Comparison of ENCODE assay signal across 8 mouse cellular contexts in the genomic region with DNA sequence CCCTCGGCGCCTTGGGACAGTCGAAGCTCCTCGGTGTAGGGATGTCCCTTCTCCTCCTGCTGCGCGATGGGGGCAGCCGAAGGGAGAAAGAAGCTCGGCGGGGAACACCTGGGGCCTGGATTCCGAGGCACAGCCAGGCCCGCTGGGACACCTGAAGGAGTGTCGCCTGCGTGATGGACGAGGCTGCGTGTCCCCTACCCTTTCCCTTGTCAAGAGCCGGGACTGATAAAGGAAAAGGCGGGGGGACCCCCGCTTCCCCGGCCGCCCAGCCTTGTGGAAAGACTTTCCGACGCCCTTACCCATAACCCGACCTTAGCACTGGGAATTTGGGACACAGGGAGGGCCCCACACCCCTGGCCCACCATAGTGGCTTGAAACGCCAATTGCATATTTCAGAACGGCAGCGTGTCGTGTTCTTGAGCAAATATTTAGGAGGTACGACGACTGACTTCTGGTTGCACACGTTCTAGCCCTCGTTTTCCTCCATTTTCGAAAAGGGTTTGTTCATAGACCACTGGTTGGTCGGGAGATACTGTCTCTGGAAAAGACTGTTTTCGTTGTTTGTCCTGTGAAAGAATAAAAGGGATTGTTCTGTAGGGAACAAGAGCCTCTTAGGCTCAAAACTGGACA. TPM values are rescaled to one million over a fixed set of nuclear protein-coding genes. Genes with fewer than 3 reads are reported as not detected.
DNase-seq lines count a peak whose midpoint lies in the region; ATAC-seq and TF ChIP-seq lines count a peak whose summit lies in the region.

No protein-coding gene starts in this region.

- peak overlapping the region; percentile 95 for H3K27ac ChIP-seq in lung, embryonic 14.5 days (ENCODE audit: low read depth)
- H3K27ac ChIP-seq in forebrain, embryonic 11.5 days (ENCODE audit: low read depth, low read length) = peak overlapping the region; percentile 80
- H3K27ac ChIP-seq in midbrain, embryonic 14.5 days (replicated peaks; ENCODE audit: low read depth, low read length) = peak overlapping the region; percentile 80

- H3K27me3 ChIP-seq in lung, embryonic 14.5 days (ENCODE audit: insufficient read depth, low read length) = no peaks in the 10 kb centered on the region
- no peaks in the 10 kb centered on the region for H3K27me3 ChIP-seq in forebrain, embryonic 11.5 days (ENCODE audit: control insufficient read depth, insufficient read depth, low read length)
- H3K27me3 ChIP-seq in midbrain, embryonic 14.5 days (ENCODE audit: control insufficient read depth, insufficient read depth, low read length) = no peaks in the 10 kb centered on the region

- peaks cover 6% of the 10 kb centered on the region; the same call in 1 of the 2 replicates for H3K4me1 ChIP-seq in lung, embryonic 14.5 days (ENCODE audit: insufficient read depth)
- peaks cover 4% of the 10 kb centered on the region; the same call in 1 of the 2 replicates for H3K4me1 ChIP-seq in forebrain, embryonic 11.5 days (replicated peaks; ENCODE audit: control insufficient read depth, insufficient read depth, low read length)
- peaks cover 11% of the 10 kb centered on the region; the same call in 1 of the 2 replicates for H3K4me1 ChIP-seq in midbrain, embryonic 14.5 days (ENCODE audit: control insufficient read depth, insufficient read depth, low read length)

- no peaks in the 10 kb centered on the region for H3K9me3 ChIP-seq in lung, embryonic 14.5 days (ENCODE audit: low read depth, low read length)
- no peaks in the 10 kb centered on the region for H3K9me3 ChIP-seq in forebrain, embryonic 11.5 days (ENCODE audit: control insufficient read depth, low read length)
- no peaks in the 10 kb centered on the region for H3K9me3 ChIP-seq in midbrain, embryonic 14.5 days (ENCODE audit: control insufficient read depth, low read length)

- peak overlapping the region; percentile 81 for H3K9ac ChIP-seq in lung, embryonic 14.5 days
- H3K9ac ChIP-seq in forebrain, embryonic 11.5 days (ENCODE audit: low read length) = peak overlapping the region; percentile 86
- H3K9ac ChIP-seq in midbrain, embryonic 14.5 days (replicated peaks; ENCODE audit: low read length) = peak overlapping the region; percentile 74

- 0 out of 2 replicates have a peak, but pooled peaks cover 4% of the 10 kb centered on the region for H3K36me3 ChIP-seq in lung, embryonic 14.5 days (ENCODE audit: insufficient read depth)
- no peaks in the 10 kb centered on the region for H3K36me3 ChIP-seq in forebrain, embryonic 11.5 days (ENCODE audit: control insufficient read depth, insufficient read depth, low read length)
- H3K36me3 ChIP-seq in midbrain, embryonic 14.5 days (ENCODE audit: control insufficient read depth, insufficient read depth, low read length) = no peaks in the 10 kb centered on the region

- WGBS in lung, embryonic 14.5 days = under 1% methylated on average over 32 of the region's 34 CpGs
- WGBS in forebrain, embryonic 11.5 days = under 1% methylated on average over 31 of the region's 34 CpGs
- under 1% methylated on average over 32 of the region's 34 CpGs for WGBS in midbrain, embryonic 14.5 days

- peak overlapping the region; percentile 89 for H3K4me3 ChIP-seq in lung, embryonic 14.5 days (ENCODE audit: low read depth, low read length)
- peak overlapping the region; percentile 88 for H3K4me3 ChIP-seq in forebrain, embryonic 11.5 days (ENCODE audit: low read depth, low read length)
- H3K4me3 ChIP-seq in midbrain, embryonic 14.5 days (replicated peaks; ENCODE audit: low read depth, low read length) = peak overlapping the region; percentile 67

- peak overlapping the region; percentile 78 for H3K4me2 ChIP-seq in lung, embryonic 14.5 days
- peak overlapping the region; percentile 69 for H3K4me2 ChIP-seq in forebrain, embryonic 11.5 days (ENCODE audit: low read depth, low read length, severe bottlenecking)
- peak overlapping the region; percentile 89 for H3K4me2 ChIP-seq in midbrain, embryonic 14.5 days (ENCODE audit: low read length)

- no peak; the same call in 1 of the 2 replicates for ATAC-seq in lung, embryonic 14.5 days (ENCODE audit: insufficient read depth)
- no peak; the same call in 1 of the 2 replicates for ATAC-seq in forebrain, embryonic 11.5 days (replicated peaks; ENCODE audit: low FRiP score)
- ATAC-seq in midbrain, embryonic 14.5 days (ENCODE audit: low FRiP score, low TSS enrichment) = no peak; the same call in 1 of the 2 replicates

- DNase-seq in adrenal gland, adult 8-10 months = peak; percentile 4
- DNase-seq in adrenal gland, postnatal 25 days = no peak
- peak; percentile 48 for DNase-seq in lung, embryonic 14.5 days
- DNase-seq in lung, postnatal 10 days = no peak
- DNase-seq in forebrain, embryonic 11.5 days (ENCODE audit: low spot score) = no peak
- DNase-seq in layer of hippocampus, adult 9-11 months = peak; percentile 14
- peak; percentile 33 for DNase-seq in midbrain, embryonic 14.5 days
- DNase-seq in cerebellum, postnatal 25 days = no peak

- no peak for TF ChIP-seq CTCF in lung, embryonic 14.5 days (IDR thresholded peaks at IDR 0.05; ENCODE audit: low read depth)

RNA-seq across cellular contexts. Expression of a gene that starts 0.6 kb away (rescaled TPM):
- 10 to 100 TPM; 12.6 to 16.6 (median 14.6) TPM for total RNA-seq in adrenal gland, adult 8-10 months (2022)
- 14.5 TPM in 2 replicates for total RNA-seq in adrenal gland, postnatal 25 days (2021)
- polyA plus RNA-seq in lung, embryonic 14.5 days (2014; fragmentation: Nextera tagmentation; extraction: Ambion mirVana) = 26.2 and 26.3 TPM in 2 replicates
- polyA plus RNA-seq in forebrain, embryonic 11.5 days (2014; fragmentation: Nextera tagmentation; extraction: Ambion mirVana) = 24.3 and 27.3 TPM in 2 replicates
- polyA plus RNA-seq in midbrain, embryonic 14.5 days (2014; fragmentation: Nextera tagmentation; extraction: Ambion mirVana) = 10.3 and 16.1 TPM in 2 replicates

RNA-seq across cellular contexts. Expression of a gene that starts 0.9 kb away (rescaled TPM):
- total RNA-seq in adrenal gland, adult 8-10 months (2022) = 10 to 100 TPM; 16.0 to 22.9 (median 20.7) TPM
- total RNA-seq in adrenal gland, postnatal 25 days (2021) = 12.3 and 21.1 TPM in 2 replicates
- polyA plus RNA-seq in lung, embryonic 14.5 days (2014; fragmentation: Nextera tagmentation; extraction: Ambion mirVana) = 15.0 and 16.2 TPM in 2 replicates
- polyA plus RNA-seq in forebrain, embryonic 11.5 days (2014; fragmentation: Nextera tagmentation; extraction: Ambion mirVana) = 21.5 and 27.2 TPM in 2 replicates
- polyA plus RNA-seq in midbrain, embryonic 14.5 days (2014; fragmentation: Nextera tagmentation; extraction: Ambion mirVana) = 11.2 and 13.0 TPM in 2 replicates

Comparison
In these comparisons a context has a peak if more than half of its experiments do, and no peak if none do; other contexts are left out.
1. DNase-seq: peak in adrenal gland, adult 8-10 months (single experiment), lung, embryonic 14.5 days (single experiment), layer of hippocampus, adult 9-11 months (single experiment) and midbrain, embryonic 14.5 days (single experiment); none in adrenal gland, postnatal 25 days (single experiment), lung, postnatal 10 days (single experiment), forebrain, embryonic 11.5 days (single experiment) and cerebellum, postnatal 25 days (0 of 2).
2. Peak in every context shown above with its lines, with median percentiles within 50 percentile points of each other: H3K27ac ChIP-seq, H3K4me2 ChIP-seq, H3K4me3 ChIP-seq and H3K9ac ChIP-seq.